Mouse (Mus musculus) lung, adult 2 months (tissue): ENCODE measurements around the gene Rasa1. TPM values are rescaled to one million over a fixed set of nuclear protein-coding genes. Genes with fewer than 3 reads are reported as not detected.

Source experiments
- DNase-seq: peaks from one replicate; pipeline ENCODE4 v3.0.0; 2022
- H3K4me1 ChIP-seq: fragments of 200-500 bp; 2 replicates; pipeline ENCODE4 v1.6.1; 2011; ENCODE audit warnings: low read length; ENCODE audit not compliant: control insufficient read depth, insufficient read depth
- H3K4me3 ChIP-seq: fragments of 200-500 bp; replicated peaks from 2 replicates; pipeline ENCODE3; 2011; ENCODE audit warnings: low read depth, mild to moderate bottlenecking, control low read depth, low read length; ENCODE audit errors: extremely low read depth
- CTCF ChIP-seq: fragments of 200-500 bp; IDR thresholded peaks from 2 replicates; pipeline ENCODE4 v1.5.1; 2011; ENCODE audit warnings: mild to moderate bottlenecking, low read length, control low read depth; ENCODE audit not compliant: insufficient read depth
- POLR2A ChIP-seq: fragments of 200-500 bp; IDR thresholded peaks from 2 replicates; pipeline ENCODE4 v1.6.1; 2011; ENCODE audit warnings: low read depth, mild to moderate bottlenecking, control low read depth, low read length, borderline replicate concordance; ENCODE audit errors: extremely low read depth
- WGBS: fragments of 180-500 bp; shearing (Covaris S2); methylation state at CpG from one replicate; pipeline ENCODE4 v1.1.7; 2018; 5-methylcytosine and 5-hydroxymethylcytosine counted together
- polyA plus RNA-seq: library from polyadenylated mRNA; depleted of rRNA; stranded (reverse); fragments of >200 nt; gene quantifications from 2 replicates; pipeline ENCODE4 v1.2.3, GENCODE M21; 2012; rRNA removed

The Rasa1 gene
- polyA plus RNA-seq, 1 experiment = 7.9 TPM

- TF ChIP-seq POLR2A (no peak), CTCF (no peak)
- DNase-seq = no peak
- Histone ChIP-seq H3K4me1 (peaks cover 7% of the 10 kb centered on the region), H3K4me3 (no peak overlapping the region)
- WGBS = 95% methylated on average over 1 of the region's 1 CpGs
Measured at GRCm38 (mm10) chr13:85274572-85274971, 14.4 kb downstream of the Rasa1 start.

- TF ChIP-seq POLR2A (no peak), CTCF (no peak)
- H3K4me3 ChIP-seq = no peak overlapping the region
- H3K4me1 ChIP-seq = peaks cover 4% of the 10 kb centered on the region; the same call in 1 of the 2 replicates
- DNase-seq = no peak
Measured at GRCm38 (mm10) chr13:85273788-85274187, 15.1 kb downstream of the Rasa1 start.

- 89% methylated on average over 7 of the region's 7 CpGs for WGBS
- TF ChIP-seq POLR2A (no peak), CTCF (no peak)
- Histone ChIP-seq H3K4me1 (no peaks in the 10 kb centered on the region), H3K4me3 (no peak overlapping the region)
- DNase-seq = no peak
Measured at GRCm38 (mm10) chr13:85238760-85239159, 50.2 kb downstream of the Rasa1 start.

GRCm38 (mm10) chr13:85218656-85219055 is 70.3 kb downstream of the Rasa1 start:
- TF ChIP-seq CTCF (no peak), POLR2A (no peak)
- Histone ChIP-seq H3K4me1 (no peaks in the 10 kb centered on the region), H3K4me3 (no peak overlapping the region)
- DNase-seq = no peak
- WGBS = 74% methylated on average over 4 of the region's 4 CpGs

- no peak for TF ChIP-seq POLR2A
- TF ChIP-seq CTCF = no peak
- WGBS = 70% methylated on average over 1 of the region's 1 CpGs
Measured at GRCm38 (mm10) chr13:85210353-85210752, 78.6 kb downstream of the Rasa1 start.

GRCm38 (mm10) chr13:85208656-85209055 is 80.3 kb downstream of the Rasa1 start:
- DNase-seq = no peak
- WGBS = 84% methylated on average over 6 of the region's 6 CpGs
- Histone ChIP-seq H3K4me1 (no peaks in the 10 kb centered on the region), H3K4me3 (no peak overlapping the region)
- TF ChIP-seq POLR2A (no peak), CTCF (no peak)

More at GRCm38 (mm10) chr13:85210353-85210752, 78.6 kb downstream of the Rasa1 start:
- Histone ChIP-seq H3K4me3 (no peak overlapping the region), H3K4me1 (no peaks in the 10 kb centered on the region)
- DNase-seq = no peak

- WGBS = 49% methylated on average over 2 of the region's 2 CpGs
Measured at GRCm38 (mm10) chr13:85207493-85207892, 81.4 kb downstream of the Rasa1 start.

GRCm38 (mm10) chr13:85191253-85191652 is 97.7 kb downstream of the Rasa1 start:
- H3K4me1 ChIP-seq = no peaks in the 10 kb centered on the region; the same call in 1 of the 2 replicates
- 98% methylated on average over 2 of the region's 2 CpGs for WGBS
- no peak for DNase-seq
- H3K4me3 ChIP-seq = no peak overlapping the region
- TF ChIP-seq CTCF (no peak), POLR2A (no peak)

More at GRCm38 (mm10) chr13:85207493-85207892, 81.4 kb downstream of the Rasa1 start:
- Histone ChIP-seq H3K4me1 (no peaks in the 10 kb centered on the region), H3K4me3 (no peak overlapping the region)
- TF ChIP-seq POLR2A (no peak), CTCF (no peak)
- no peak for DNase-seq

- no peak for TF ChIP-seq POLR2A
- TF ChIP-seq CTCF = no peak
- no peak for DNase-seq
Measured at GRCm38 (mm10) chr13:85189644-85190121, 99.2 kb downstream of the Rasa1 start.

GRCm38 (mm10) chr13:85188903-85189643 is 99.9 kb downstream of the Rasa1 start, which contains the start of gene Ccnh:
Gene Ccnh (plus strand): TSS chr13:85189408.
- peak within 1 kb of the TSS; percentile 91 for H3K4me3 ChIP-seq
- H3K4me1 ChIP-seq = no peaks in the 10 kb centered on the region; the same call in 1 of the 2 replicates
- TF ChIP-seq CTCF (no peak), POLR2A (peak; percentile 78; the same call in 1 of the 2 replicates)
- DNase-seq = peak; percentile 92
- 1% methylated on average over 44 of the region's 44 CpGs for WGBS

More at GRCm38 (mm10) chr13:85189644-85190121, 99.2 kb downstream of the Rasa1 start:
- peak overlapping the region; percentile 91 for H3K4me3 ChIP-seq
- no peaks in the 10 kb centered on the region; the same call in 1 of the 2 replicates for H3K4me1 ChIP-seq
- 1% methylated on average over 17 of the region's 17 CpGs for WGBS

Other genes with a start within 250 kb of the Rasa1 start
- 12.1 and 16.9 TPM in 2 replicates for gene Ccnh, start 99.7 kb downstream of the Rasa1 start, polyA plus RNA-seq